Mouse (Mus musculus): Measurements from ENCODE around the gene Pde4b.
"Not testable (repeated sequence)": the region's sequence is repeated elsewhere in the genome, so short reads cannot be mapped to it uniquely, and the experiment has no call there.

Pde4b gene

GRCm38 (mm10) chr4:102480830-102481484 is 393.6 kb downstream of the Pde4b start:
- no peak for DNase-seq (ENCODE audit: low spot score)

GRCm38 (mm10) chr4:102483354-102484018 is 396.1 kb downstream of the Pde4b start:
- no peak for DNase-seq (ENCODE audit: low spot score)

- no peak for DNase-seq (ENCODE audit: low spot score)
Measured at GRCm38 (mm10) chr4:102484738-102485137, 397.4 kb downstream of the Pde4b start.

GRCm38 (mm10) chr4:102486134-102486920 is 399.0 kb downstream of the Pde4b start:
- DNase-seq (ENCODE audit: low spot score) = no peak

GRCm38 (mm10) chr4:102486921-102487240 is 399.5 kb downstream of the Pde4b start:
- no peak for DNase-seq (ENCODE audit: low spot score)

GRCm38 (mm10) chr4:102488000-102488399 is 400.7 kb downstream of the Pde4b start:
- DNase-seq (ENCODE audit: low spot score) = no peak

GRCm38 (mm10) chr4:102491468-102492123 is 404.3 kb downstream of the Pde4b start:
- no peak for DNase-seq (ENCODE audit: low spot score)

GRCm38 (mm10) chr4:102492911-102493310 is 405.6 kb downstream of the Pde4b start:
- no peak for DNase-seq (ENCODE audit: low spot score)

- DNase-seq (ENCODE audit: low spot score) = peak; percentile 44
Measured at GRCm38 (mm10) chr4:102493342-102494128, 406.2 kb downstream of the Pde4b start.

GRCm38 (mm10) chr4:102494203-102494602 is 406.9 kb downstream of the Pde4b start:
- not testable (repeated sequence) for DNase-seq (ENCODE audit: low spot score)

GRCm38 (mm10) chr4:102495001-102495400 is 407.7 kb downstream of the Pde4b start:
- DNase-seq (ENCODE audit: low spot score) = no peak

- no peak for DNase-seq (ENCODE audit: low spot score)
Measured at GRCm38 (mm10) chr4:102495474-102495873, 408.1 kb downstream of the Pde4b start.

GRCm38 (mm10) chr4:102496269-102497177 is 409.2 kb downstream of the Pde4b start:
- DNase-seq (ENCODE audit: low spot score) = no peak

- DNase-seq (ENCODE audit: low spot score) = no peak
Measured at GRCm38 (mm10) chr4:102497221-102497620, 409.9 kb downstream of the Pde4b start.

- DNase-seq (ENCODE audit: low spot score) = no peak
Measured at GRCm38 (mm10) chr4:102498169-102498919, 411.0 kb downstream of the Pde4b start.

- no peak for DNase-seq (ENCODE audit: low spot score)
Measured at GRCm38 (mm10) chr4:102498920-102499316, 411.6 kb downstream of the Pde4b start.

GRCm38 (mm10) chr4:102505714-102506113 is 418.4 kb downstream of the Pde4b start:
- no peak for DNase-seq (ENCODE audit: low spot score)

- DNase-seq (ENCODE audit: low spot score) = no peak
Measured at GRCm38 (mm10) chr4:102506376-102507280, 419.3 kb downstream of the Pde4b start.

- DNase-seq (ENCODE audit: low spot score) = no peak
Measured at GRCm38 (mm10) chr4:102507344-102507743, 420.0 kb downstream of the Pde4b start.

All from yolk sac, embryonic 10.5 days (tissue).